ENCODE assay signal across 12 mouse cellular contexts in the genomic region with DNA sequence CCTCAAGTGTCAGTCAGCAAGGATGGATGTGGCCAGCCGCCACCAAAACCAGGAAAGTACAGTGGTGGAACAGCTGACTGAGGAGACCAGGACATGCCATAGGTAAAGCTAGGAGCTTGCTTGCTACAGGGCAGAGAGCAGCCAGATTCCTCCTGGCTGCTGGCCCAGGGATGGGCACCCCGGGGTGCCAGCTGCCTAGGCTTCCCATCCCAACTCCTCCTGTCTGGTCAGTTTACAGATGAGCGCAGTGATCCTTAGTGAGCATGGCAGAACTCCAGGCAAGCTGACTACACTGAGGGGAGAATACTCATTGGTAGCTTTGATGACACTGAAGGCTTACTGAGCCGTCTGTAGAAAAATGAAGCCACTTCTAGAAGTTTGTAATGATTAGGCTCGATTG. TPM values are rescaled to one million over a fixed set of nuclear protein-coding genes. Genes with fewer than 3 reads are reported as not detected.
DNase-seq lines count a peak whose midpoint lies in the region; ATAC-seq and TF ChIP-seq lines count a peak whose summit lies in the region.
"Had no signal": no experiment of that assay in that cellular context is flagged by ENCODE, and none has a peak within 500 bp of the region (broad histone marks: within the 10 kb centered on the region; RNA-seq: fewer than 3 reads in every experiment).

No protein-coding gene starts in this region.

- peak overlapping the region; percentile 69 for H3K4me2 ChIP-seq in heart, embryonic 13.5 days
- H3K4me2 ChIP-seq in liver, embryonic 15.5 days, result 0 out of 2 replicates have a peak overlapping the region, but pooled peaks have one; percentile 5
- H3K4me2 ChIP-seq in liver, embryonic 12.5 days, result no peak overlapping the region
- H3K4me2 ChIP-seq: midbrain, embryonic 13.5 days had no signal

- peak overlapping the region; percentile 97 for H3K27ac ChIP-seq in heart, embryonic 13.5 days (replicated peaks)
- no peak overlapping the region; the same call in 1 of the 2 replicates for H3K27ac ChIP-seq in liver, embryonic 15.5 days (replicated peaks)
- no peak overlapping the region for H3K27ac ChIP-seq in liver, embryonic 12.5 days
- peak overlapping the region; percentile 79 for H3K27ac ChIP-seq in bone marrow macrophage, adult 2 months (ENCODE audit: insufficient read depth, low read depth, low read length)

- no peak for ATAC-seq in heart, embryonic 13.5 days (ENCODE audit: extremely low read depth, insufficient number of reproducible peaks, low FRiP score, low TSS enrichment)
- ATAC-seq in liver, embryonic 15.5 days (ENCODE audit: insufficient read depth), result no peak
- ATAC-seq in liver, embryonic 12.5 days, result no peak
- ATAC-seq in granulocyte monocyte progenitor cell, adult 5-6 weeks (replicated peaks; ENCODE audit: poor library complexity, severe bottlenecking), result no peak
- ATAC-seq: midbrain, embryonic 13.5 days had no signal

- H3K36me3 ChIP-seq in heart, embryonic 13.5 days, result no peaks in the 10 kb centered on the region
- 0 out of 2 replicates have a peak, but pooled peaks cover 3% of the 10 kb centered on the region for H3K36me3 ChIP-seq in liver, embryonic 15.5 days (replicated peaks)
- H3K36me3 ChIP-seq in liver, embryonic 12.5 days, result no peaks in the 10 kb centered on the region
- H3K36me3 ChIP-seq: midbrain, embryonic 13.5 days had no signal

- H3K4me1 ChIP-seq in heart, embryonic 13.5 days, result peaks cover 83% of the 10 kb centered on the region
- peaks cover 32% of the 10 kb centered on the region for H3K4me1 ChIP-seq in liver, embryonic 15.5 days (replicated peaks)
- H3K4me1 ChIP-seq in liver, embryonic 12.5 days, result peaks cover 66% of the 10 kb centered on the region
- peaks cover 53% of the 10 kb centered on the region for H3K4me1 ChIP-seq in bone marrow macrophage, adult 2 months (ENCODE audit: control insufficient read depth, insufficient read depth, low read length)

- no peak for DNase-seq in heart, adult 8-10 months (ENCODE audit: low spot score)
- peak; percentile 31 to 48 for DNase-seq in cerebellum, postnatal 36 days
- DNase-seq in ovary, postnatal 36 days (ENCODE audit: low spot score), result no peak
- DNase-seq: adrenal gland, postnatal 10 days had no signal

- peak overlapping the region; percentile 52 for H3K4me3 ChIP-seq in heart, embryonic 13.5 days
- H3K4me3 ChIP-seq in liver, embryonic 15.5 days (replicated peaks), result no peak overlapping the region
- H3K4me3 ChIP-seq in liver, embryonic 12.5 days, result no peak overlapping the region
- H3K4me3 ChIP-seq in bone marrow macrophage, adult 2 months (ENCODE audit: insufficient read depth, low read length), result no peak overlapping the region
- H3K4me3 ChIP-seq: midbrain, embryonic 13.5 days had no signal

- no peaks in the 10 kb centered on the region for H3K27me3 ChIP-seq in heart, embryonic 13.5 days (replicated peaks)
- no peaks in the 10 kb centered on the region for H3K27me3 ChIP-seq in liver, embryonic 15.5 days
- H3K27me3 ChIP-seq in liver, embryonic 12.5 days (replicated peaks), result no peaks in the 10 kb centered on the region
- H3K27me3 ChIP-seq: midbrain, embryonic 13.5 days had no signal

- 42% methylated on average over 5 of the region's 5 CpGs for WGBS in heart, embryonic 13.5 days
- WGBS in liver, embryonic 15.5 days (ENCODE audit: insufficient replicate concordance), result 57% methylated on average over 5 of the region's 5 CpGs
- WGBS in liver, embryonic 12.5 days (ENCODE audit: insufficient replicate concordance), result 58% methylated on average over 5 of the region's 5 CpGs

- H3K9ac ChIP-seq in heart, embryonic 13.5 days, result peak overlapping the region; percentile 82
- H3K9ac ChIP-seq in liver, embryonic 15.5 days, result no peak overlapping the region
- H3K9ac ChIP-seq in liver, embryonic 12.5 days, result no peak overlapping the region
- H3K9ac ChIP-seq: midbrain, embryonic 13.5 days had no signal

- no peak for TF ChIP-seq CTCF in bone marrow macrophage, adult 2 months (IDR thresholded peaks at IDR 0.05; ENCODE audit: low read depth, low read length)

- no peak for TF ChIP-seq POLR2A in bone marrow macrophage, adult 2 months (IDR thresholded peaks at IDR 0.05; ENCODE audit: borderline replicate concordance, low read depth, low read length)

- no peaks in the 10 kb centered on the region for H3K9me3 ChIP-seq in heart, embryonic 13.5 days
- H3K9me3 ChIP-seq in liver, embryonic 15.5 days (replicated peaks), result no peaks in the 10 kb centered on the region
- no peaks in the 10 kb centered on the region for H3K9me3 ChIP-seq in liver, embryonic 12.5 days (replicated peaks)
- H3K9me3 ChIP-seq: midbrain, embryonic 13.5 days had no signal

RNA-seq across cellular contexts. Expression of gene C1qtnf9, which starts 32.7 kb away (rescaled TPM):
- polyA plus RNA-seq in heart, embryonic 13.5 days (2015; fragmentation: Nextera tagmentation; extraction: Ambion mirVana), result 0.36 and 0.60 TPM in 2 replicates
- 10 to 100 TPM; 39.4 to 49.7 (median 43.6) TPM for total RNA-seq in heart, adult 8-10 months (2022)
- polyA plus RNA-seq in liver, embryonic 15.5 days (2015; fragmentation: Nextera tagmentation; extraction: Ambion mirVana), result 0.17 and 0.23 TPM in 2 replicates
- 0.08 and 0.17 TPM in 2 replicates for polyA plus RNA-seq in liver, embryonic 12.5 days (2016; fragmentation: Nextera tagmentation; extraction: Ambion mirVana)
- polyA plus RNA-seq in bone marrow macrophage, adult 2 months (2012; ENCODE audit: insufficient read depth, insufficient read length, missing spikeins), result not detected in 2 replicates
- not detected in 2 replicates for total RNA-seq in granulocyte monocyte progenitor cell, adult 5-6 weeks (2014; fragmentation: Nextera tagmentation)
- not detected in 2 replicates for total RNA-seq in granulocyte monocyte progenitor cell, adult 5-6 weeks (2017)
- total RNA-seq: MEL had no signal
- polyA plus RNA-seq: embryonic facial prominence, embryonic 11.5 days; midbrain, embryonic 13.5 days had no signal

RNA-seq across cellular contexts. Expression of gene Mipep, which starts 49.2 kb away (rescaled TPM):
- polyA plus RNA-seq in heart, embryonic 13.5 days (2015; fragmentation: Nextera tagmentation; extraction: Ambion mirVana), result 24.5 and 27.4 TPM in 2 replicates
- total RNA-seq in heart, adult 8-10 months (2022), result 10 to 100 TPM; 70.6 to 75.9 (median 73.6) TPM
- polyA plus RNA-seq in liver, embryonic 15.5 days (2015; fragmentation: Nextera tagmentation; extraction: Ambion mirVana), result 10.2 and 10.7 TPM in 2 replicates
- polyA plus RNA-seq in liver, embryonic 12.5 days (2016; fragmentation: Nextera tagmentation; extraction: Ambion mirVana), result 19.2 and 19.9 TPM in 2 replicates
- polyA plus RNA-seq in bone marrow macrophage, adult 2 months (2012; ENCODE audit: insufficient read depth, insufficient read length, missing spikeins), result 6.9 and 8.0 TPM in 2 replicates
- total RNA-seq in granulocyte monocyte progenitor cell, adult 5-6 weeks (2014; fragmentation: Nextera tagmentation), result 19.7 and 25.8 TPM in 2 replicates
- 24.0 and 25.5 TPM in 2 replicates for total RNA-seq in granulocyte monocyte progenitor cell, adult 5-6 weeks (2017)

Comparison
In these comparisons a context has a peak if more than half of its experiments do, and no peak if none do; other contexts are left out.
1. H3K27ac ChIP-seq: peak in heart, embryonic 13.5 days (single experiment) and bone marrow macrophage, adult 2 months (single experiment); none in liver, embryonic 15.5 days (single experiment) and liver, embryonic 12.5 days (single experiment).
2. DNase-seq: peak in cerebellum, postnatal 36 days (2 of 2); none in heart, adult 8-10 months (single experiment) and ovary, postnatal 36 days (single experiment).